In the genomic region with DNA sequence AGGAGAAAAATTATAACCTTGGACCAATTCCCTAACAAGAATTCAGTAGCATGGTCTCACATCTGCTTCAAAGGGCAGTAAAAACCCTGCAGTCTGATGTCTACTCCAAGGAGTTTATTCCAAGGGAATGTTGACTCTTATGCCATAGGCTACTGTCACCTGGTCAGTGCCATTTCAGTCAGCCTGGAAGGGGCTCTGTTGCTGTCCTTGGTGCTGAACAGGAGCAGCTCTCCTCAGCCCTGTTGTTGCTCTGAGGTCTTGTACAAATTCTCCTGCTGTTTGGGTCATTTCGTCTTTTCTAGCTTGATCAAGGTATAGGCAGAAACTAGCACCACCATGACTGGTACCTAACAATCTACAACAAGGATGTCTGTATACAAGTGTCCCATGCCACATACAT, we compare ENCODE assay signal across 9 mouse cellular contexts.
DNase-seq lines count a peak whose midpoint lies in the region; ATAC-seq lines count a peak whose summit lies in the region.
"Had no signal": no experiment of that assay in that cellular context is flagged by ENCODE, and none has a peak within 500 bp of the region (broad histone marks: within the 10 kb centered on the region; RNA-seq: fewer than 3 reads in every experiment).

No protein-coding gene starts in this region.

- WGBS in intestine, embryonic 14.5 days = 26% methylated on average over 1 of the region's 1 CpGs
- WGBS in intestine, embryonic 16.5 days = 29% methylated on average over 1 of the region's 1 CpGs

- no peak for ATAC-seq in intestine, embryonic 14.5 days (replicated peaks; ENCODE audit: low FRiP score, low TSS enrichment, low read depth)
- ATAC-seq in intestine, embryonic 16.5 days = no peak
- ATAC-seq in monocyte, adult 5-6 weeks (replicated peaks; ENCODE audit: insufficient number of reproducible peaks, low FRiP score, low TSS enrichment, poor library complexity, severe bottlenecking) = no peak

- no peak overlapping the region for H3K4me3 ChIP-seq in intestine, embryonic 14.5 days (ENCODE audit: low read depth, low read length)
- no peak overlapping the region for H3K4me3 ChIP-seq in intestine, embryonic 16.5 days (ENCODE audit: low read length)
- H3K4me3 ChIP-seq: neural tube, embryonic 13.5 days had no signal

- no peaks in the 10 kb centered on the region for H3K27me3 ChIP-seq in intestine, embryonic 14.5 days (replicated peaks; ENCODE audit: control insufficient read depth, insufficient read depth, low read length)
- no peaks in the 10 kb centered on the region for H3K27me3 ChIP-seq in intestine, embryonic 16.5 days (replicated peaks; ENCODE audit: control insufficient read depth, insufficient read depth, low read length)
- H3K27me3 ChIP-seq: neural tube, embryonic 13.5 days had no signal

- H3K4me1 ChIP-seq in intestine, embryonic 14.5 days (replicated peaks; ENCODE audit: control insufficient read depth, insufficient read depth, low read length) = no peaks in the 10 kb centered on the region
- no peaks in the 10 kb centered on the region for H3K4me1 ChIP-seq in intestine, embryonic 16.5 days (ENCODE audit: control insufficient read depth, insufficient read depth, low read length)
- H3K4me1 ChIP-seq: neural tube, embryonic 13.5 days had no signal

- H3K9ac ChIP-seq in intestine, embryonic 14.5 days (ENCODE audit: low read length) = no peak overlapping the region
- H3K9ac ChIP-seq in intestine, embryonic 16.5 days (ENCODE audit: low read depth, low read length) = no peak overlapping the region
- H3K9ac ChIP-seq: neural tube, embryonic 13.5 days had no signal

- no peak overlapping the region for H3K4me2 ChIP-seq in intestine, embryonic 14.5 days (ENCODE audit: low read length)
- no peak overlapping the region for H3K4me2 ChIP-seq in intestine, embryonic 16.5 days (ENCODE audit: low read depth, low read length)
- H3K4me2 ChIP-seq: neural tube, embryonic 13.5 days had no signal

- H3K36me3 ChIP-seq in intestine, embryonic 14.5 days (ENCODE audit: control insufficient read depth, insufficient read depth, low read length) = no peaks in the 10 kb centered on the region
- H3K36me3 ChIP-seq in intestine, embryonic 16.5 days (ENCODE audit: control insufficient read depth, insufficient read depth, low read length) = no peaks in the 10 kb centered on the region
- H3K36me3 ChIP-seq: neural tube, embryonic 13.5 days had no signal

- no peaks in the 10 kb centered on the region for H3K9me3 ChIP-seq in intestine, embryonic 14.5 days (ENCODE audit: control insufficient read depth, low read length)
- H3K9me3 ChIP-seq in intestine, embryonic 16.5 days (ENCODE audit: control insufficient read depth, low read length) = no peaks in the 10 kb centered on the region
- H3K9me3 ChIP-seq: neural tube, embryonic 13.5 days had no signal

- H3K27ac ChIP-seq in intestine, embryonic 14.5 days (ENCODE audit: low read depth) = no peak overlapping the region
- H3K27ac ChIP-seq in intestine, embryonic 16.5 days (ENCODE audit: low read length) = no peak overlapping the region
- H3K27ac ChIP-seq: neural tube, embryonic 13.5 days had no signal

- peak; percentile 70 for DNase-seq in intestine, embryonic 14.5 days (ENCODE audit: low spot score)
- DNase-seq in urinary bladder, postnatal 14 days (ENCODE audit: low spot score) = peak; percentile 7
- DNase-seq in urinary bladder, postnatal 10 days (ENCODE audit: low spot score) = no peak
- DNase-seq in embryo, embryonic 9.5 days (ENCODE audit: extremely low spot score) = peak; percentile 53
- no peak for DNase-seq in cerebellum, postnatal 25 days
- DNase-seq: cerebellum, adult 2 months had no signal

Comparison
In these comparisons a context has a peak if more than half of its experiments do, and no peak if none do; other contexts are left out.
1. DNase-seq: peak in intestine, embryonic 14.5 days (single experiment), urinary bladder, postnatal 14 days (single experiment) and embryo, embryonic 9.5 days (single experiment); none in urinary bladder, postnatal 10 days (single experiment) and cerebellum, postnatal 25 days (0 of 2).